Mouse (Mus musculus) liver, adult 2 months (tissue): ENCODE results near the gene Exog. TPM values are rescaled to one million over a fixed set of nuclear protein-coding genes. Genes with fewer than 3 reads are reported as not detected.

Experiments
- DNase-seq: peaks from one replicate; pipeline ENCODE4 v3.0.0-alpha.2; 2011; ENCODE audit warnings: low read depth, low spot score; ENCODE audit errors: extremely low read depth
- H3K27ac ChIP-seq: fragments of 200-500 bp; replicated peaks from 2 replicates; pipeline ENCODE4 v1.5.1; 2012; ENCODE audit warnings: low read depth, mild to moderate bottlenecking, control low read depth, inconsistent platforms, low read length; ENCODE audit not compliant: insufficient read depth
- H3K27me3 ChIP-seq: fragments of 200-500 bp; 2 replicates; pipeline ENCODE4 v1.6.1; 2012; ENCODE audit warnings: mild to moderate bottlenecking, moderate library complexity, low read length, inconsistent platforms; ENCODE audit not compliant: control insufficient read depth, insufficient read depth
- H3K36me3 ChIP-seq: fragments of 200-500 bp; 2 replicates; pipeline ENCODE4 v1.6.1; 2012; ENCODE audit warnings: low read length, inconsistent platforms; ENCODE audit not compliant: control insufficient read depth, insufficient read depth
- H3K4me1 ChIP-seq: fragments of 200-500 bp; 2 replicates; pipeline ENCODE4 v1.6.1; 2011; ENCODE audit warnings: low read length; ENCODE audit not compliant: control insufficient read depth, insufficient read depth
- H3K4me3 ChIP-seq: fragments of 200-500 bp; 2 replicates; pipeline ENCODE4 v1.5.1; 2011; ENCODE audit warnings: low read depth, mild to moderate bottlenecking, control low read depth, low read length, moderate library complexity; ENCODE audit not compliant: insufficient read depth
- H3K79me2 ChIP-seq: fragments of 200-500 bp; 2 replicates; pipeline ENCODE4 v1.6.1; 2012; ENCODE audit warnings: inconsistent platforms, mild to moderate bottlenecking, low read length, moderate library complexity; ENCODE audit not compliant: control insufficient read depth, insufficient read depth
- H3K9ac ChIP-seq: fragments of 200-500 bp; 2 replicates; pipeline ENCODE4 v1.6.1; 2012; ENCODE audit warnings: low read depth, mild to moderate bottlenecking, control low read depth, inconsistent platforms, low read length
- CTCF ChIP-seq: fragments of 200-500 bp; IDR thresholded peaks from 2 replicates; pipeline ENCODE4 v1.5.1; 2011; ENCODE audit warnings: low read depth, low read length, control low read depth
- POLR2A ChIP-seq: fragments of 200-500 bp; IDR thresholded peaks from 2 replicates; pipeline ENCODE4 v1.6.1; 2011; ENCODE audit warnings: low read length, control low read depth; ENCODE audit not compliant: insufficient read depth; ENCODE audit errors: extremely low read depth
- WGBS: fragments of 180-500 bp; shearing (Covaris S2); methylation state at CpG from one replicate; pipeline ENCODE4 v1.1.7; 2018; 5-methylcytosine and 5-hydroxymethylcytosine counted together
- polyA plus RNA-seq: library from polyadenylated mRNA; depleted of rRNA; stranded (reverse); fragments of >200 nt; gene quantifications from 2 replicates; pipeline ENCODE4 v1.2.3, GENCODE M21; 2012
- total RNA-seq: library from RNA; depleted of rRNA; stranded (reverse); fragments of >200 nt; gene quantifications from 2 replicates; pipeline ENCODE4 v1.2.3, GENCODE M21; 2014

Gene Exog
- total and polyA plus RNA-seq, 2 experiments, result 0.92 to 1.1 TPM

GRCm38 (mm10) chr9:119465595-119465994 is 20.9 kb downstream of the Exog start:
- Histone ChIP-seq H3K4me3 (no peak overlapping the region), H3K79me2 (no peaks in the 10 kb centered on the region), H3K4me1 (no peaks in the 10 kb centered on the region), H3K27ac (no peak overlapping the region), H3K9ac (no peak overlapping the region), H3K27me3 (no peaks in the 10 kb centered on the region), H3K36me3 (peaks cover 7% of the 10 kb centered on the region; the same call in 1 of the 2 replicates)
- DNase-seq, result peak; percentile 14
- 82% methylated on average over 7 of the region's 7 CpGs for WGBS
- TF ChIP-seq CTCF (peak; percentile 42), POLR2A (no peak)

GRCm38 (mm10) chr9:119469691-119470353 is 25.1 kb downstream of the Exog start:
- WGBS, result 85% methylated on average over 8 of the region's 8 CpGs
- Histone ChIP-seq H3K27ac (no peak overlapping the region), H3K4me1 (no peaks in the 10 kb centered on the region), H3K4me3 (no peak overlapping the region), H3K36me3 (no peaks in the 10 kb centered on the region), H3K79me2 (no peaks in the 10 kb centered on the region), H3K9ac (no peak overlapping the region), H3K27me3 (no peaks in the 10 kb centered on the region)
- TF ChIP-seq POLR2A (no peak), CTCF (no peak)
- DNase-seq, result no peak

- WGBS, result 83% methylated on average over 11 of the region's 11 CpGs
- Histone ChIP-seq H3K4me1 (no peaks in the 10 kb centered on the region), H3K27ac (no peak overlapping the region), H3K36me3 (no peaks in the 10 kb centered on the region), H3K27me3 (no peaks in the 10 kb centered on the region), H3K4me3 (no peak overlapping the region), H3K9ac (no peak overlapping the region), H3K79me2 (no peaks in the 10 kb centered on the region)
- no peak for DNase-seq
- no peak for TF ChIP-seq CTCF
- no peak for TF ChIP-seq POLR2A
These were observed 27.7 kb downstream of the Exog start for GRCm38 (mm10) chr9:119472412-119472918.

- no peaks in the 10 kb centered on the region for H3K79me2 ChIP-seq
- no peaks in the 10 kb centered on the region for H3K4me1 ChIP-seq
- peak; percentile 39 for DNase-seq
- H3K9ac ChIP-seq, result no peak overlapping the region
- WGBS, result 66% methylated on average over 1 of the region's 1 CpGs
- H3K27ac ChIP-seq, result no peak overlapping the region
- no peaks in the 10 kb centered on the region for H3K36me3 ChIP-seq
- TF ChIP-seq CTCF, result no peak
- no peak for TF ChIP-seq POLR2A
- no peaks in the 10 kb centered on the region for H3K27me3 ChIP-seq
- no peak overlapping the region for H3K4me3 ChIP-seq
These were observed 28.3 kb downstream of the Exog start for GRCm38 (mm10) chr9:119473011-119473410.

DNA sequence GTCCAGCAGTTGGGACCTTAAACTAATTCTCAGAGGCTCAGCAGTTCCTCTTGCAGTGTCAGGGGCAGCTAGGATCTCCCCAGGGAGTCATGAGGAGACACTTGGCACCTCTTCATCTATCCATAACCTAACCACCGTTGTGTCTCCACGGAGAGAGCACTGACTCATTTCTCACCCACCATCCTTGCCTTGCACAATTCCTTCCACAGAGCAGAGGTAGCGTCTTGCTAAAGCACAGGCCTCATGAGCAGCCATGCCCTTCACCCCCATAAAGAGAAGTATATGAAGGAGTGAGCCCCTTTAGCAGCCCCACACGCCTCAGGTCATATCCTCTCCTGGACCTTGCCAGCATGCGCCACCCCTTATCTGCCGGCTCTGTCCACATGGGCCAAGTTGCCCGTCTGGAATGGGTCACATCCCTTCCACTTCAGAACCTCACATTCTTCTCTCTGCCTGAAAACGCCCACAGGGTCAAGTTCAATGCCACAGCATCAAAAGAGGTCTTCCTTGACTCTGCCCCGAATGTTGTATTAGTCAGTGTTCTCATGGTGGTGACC is 28.9 kb downstream of the Exog start:
- H3K27me3 ChIP-seq, result no peaks in the 10 kb centered on the region
- H3K9ac ChIP-seq, result no peak overlapping the region
- no peaks in the 10 kb centered on the region for H3K4me1 ChIP-seq
- no peaks in the 10 kb centered on the region for H3K79me2 ChIP-seq
- no peak for TF ChIP-seq POLR2A
- no peak for TF ChIP-seq CTCF
- 74% methylated on average over 9 of the region's 9 CpGs for WGBS
- no peak for DNase-seq
- H3K27ac ChIP-seq, result no peak overlapping the region
- H3K36me3 ChIP-seq, result no peaks in the 10 kb centered on the region
- H3K4me3 ChIP-seq, result no peak overlapping the region
